Mouse (Mus musculus) yolk sac, embryonic 10.5 days (tissue): ENCODE results near the gene Vmn1r23.
"Not testable (repeated sequence)": the region's sequence is repeated elsewhere in the genome, so short reads cannot be mapped to it uniquely, and the experiment has no call there.

Experiments
- DNase-seq: peaks from one replicate; pipeline ENCODE4 v3.0.0-alpha.2; 2017; ENCODE audit warnings: low spot score

The Vmn1r23 gene

DNA sequence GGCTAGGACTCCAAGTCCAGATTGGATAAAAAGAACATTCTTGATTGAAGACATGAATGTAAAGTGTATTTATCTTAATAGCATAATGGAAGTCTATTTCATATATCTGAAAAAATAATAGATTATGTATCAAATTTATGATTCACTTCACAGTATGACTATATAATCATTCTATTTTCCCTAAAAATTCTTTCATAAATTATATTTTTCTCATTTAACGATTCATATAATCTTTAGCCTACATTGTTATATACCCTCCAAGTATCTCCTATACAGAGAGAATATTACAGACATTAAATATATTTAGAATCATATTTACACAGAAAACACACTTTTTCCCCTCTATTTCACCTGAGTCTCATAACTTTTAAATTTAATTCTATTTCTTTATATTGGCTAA is at the start of gene Vmn1r23:
Vmn1r23 (minus strand) TSS at position 101 of the 400 bp plus-strand sequence.
- no peak for DNase-seq

- not testable (repeated sequence) for DNase-seq
Measured at GRCm38 (mm10) chr6:57961403-57961802, 34.8 kb upstream of the Vmn1r23 start, which contains the start of gene Vmn1r24. Vmn1r24 (minus strand) TSS chr6:57961503.

- no peak for DNase-seq
Measured at GRCm38 (mm10) chr6:57907928-57908327, 18.7 kb downstream of the Vmn1r23 start, which contains the start of gene Vmn1r22. Vmn1r22 (minus strand) TSS chr6:57908028.
